ENCODE assay signal across 19 mouse cellular contexts in the genomic region with DNA sequence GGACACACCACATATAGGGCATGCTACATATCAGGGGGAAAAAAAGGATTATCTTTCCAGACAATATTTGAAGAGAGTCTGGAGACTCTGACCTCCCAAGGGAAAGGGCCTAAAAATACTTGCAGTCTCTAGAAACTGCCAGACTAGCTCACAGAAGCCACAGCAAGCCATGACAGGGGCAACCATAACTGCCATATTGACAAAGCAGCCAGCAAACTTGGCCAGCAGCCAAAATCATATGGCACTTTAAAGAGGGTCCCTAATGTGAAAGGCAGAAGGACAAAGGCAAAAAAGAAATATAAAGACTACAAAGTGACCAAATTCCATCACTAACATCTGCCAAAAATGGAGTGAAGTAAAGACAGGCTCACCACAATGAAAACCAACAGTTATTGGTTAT.
DNase-seq lines count a peak whose midpoint lies in the region; ATAC-seq and TF ChIP-seq lines count a peak whose summit lies in the region.
"Had no signal": no experiment of that assay in that cellular context is flagged by ENCODE, and none has a peak within 500 bp of the region (broad histone marks: within the 10 kb centered on the region; RNA-seq: fewer than 3 reads in every experiment).

No protein-coding gene starts in this region.

- no peak overlapping the region for H3K9ac ChIP-seq in forebrain, embryonic 14.5 days (ENCODE audit: low read length)
- H3K9ac ChIP-seq in forebrain, postnatal 0 days = no peak overlapping the region
- H3K9ac ChIP-seq in hindbrain, postnatal 0 days (replicated peaks; ENCODE audit: low read length) = no peak overlapping the region
- H3K9ac ChIP-seq in midbrain, embryonic 14.5 days (replicated peaks; ENCODE audit: low read length) = no peak overlapping the region
- H3K9ac ChIP-seq in midbrain, embryonic 15.5 days = no peak overlapping the region
- H3K9ac ChIP-seq: embryonic facial prominence, embryonic 15.5 days; heart, embryonic 12.5 days; intestine, embryonic 15.5 days had no signal

- no peak for TF ChIP-seq CTCF in forebrain, postnatal 0 days (IDR thresholded peaks at IDR 0.05; ENCODE audit: low read depth)
- TF ChIP-seq CTCF in hindbrain, postnatal 0 days (IDR thresholded peaks at IDR 0.05; ENCODE audit: low read depth) = no peak

- no peaks in the 10 kb centered on the region for H3K9me3 ChIP-seq in forebrain, embryonic 14.5 days (replicated peaks; ENCODE audit: control insufficient read depth, low read length)
- no peaks in the 10 kb centered on the region for H3K9me3 ChIP-seq in forebrain, postnatal 0 days (ENCODE audit: low read length)
- H3K9me3 ChIP-seq in hindbrain, postnatal 0 days (ENCODE audit: low read length) = no peaks in the 10 kb centered on the region
- no peaks in the 10 kb centered on the region for H3K9me3 ChIP-seq in hindbrain, embryonic 10.5 days
- H3K9me3 ChIP-seq in midbrain, embryonic 14.5 days (ENCODE audit: control insufficient read depth, low read length) = no peaks in the 10 kb centered on the region
- no peaks in the 10 kb centered on the region for H3K9me3 ChIP-seq in midbrain, embryonic 15.5 days
- H3K9me3 ChIP-seq: embryonic facial prominence, embryonic 15.5 days; heart, embryonic 12.5 days; intestine, embryonic 15.5 days had no signal

- peak; percentile 35 for DNase-seq in forebrain, embryonic 14.5 days (ENCODE audit: low spot score)
- DNase-seq in forebrain, postnatal 0 days = no peak
- DNase-seq in hindbrain, postnatal 0 days (ENCODE audit: low spot score) = peak; percentile 31
- no peak for DNase-seq in hindbrain, embryonic 10.5 days (ENCODE audit: low spot score)
- DNase-seq in midbrain, embryonic 14.5 days = peak; percentile 14
- DNase-seq in adrenal gland, postnatal 25 days = no peak
- DNase-seq: adrenal gland, adult 2 months; adrenal gland, postnatal 36 days; cerebellum, adult 11-12 months; cerebellum, adult 9-11 months; embryo, embryonic 11 days; gastrocnemius, adult 2 months; gastrocnemius, postnatal 25 days; kidney, adult 18-20 months had no signal

- H3K36me3 ChIP-seq in forebrain, embryonic 14.5 days (ENCODE audit: control insufficient read depth, insufficient read depth, low read length) = no peaks in the 10 kb centered on the region
- H3K36me3 ChIP-seq in forebrain, postnatal 0 days (ENCODE audit: insufficient read depth) = no peaks in the 10 kb centered on the region
- no peaks in the 10 kb centered on the region for H3K36me3 ChIP-seq in hindbrain, postnatal 0 days (ENCODE audit: insufficient read depth, low read length)
- H3K36me3 ChIP-seq in hindbrain, embryonic 10.5 days = no peaks in the 10 kb centered on the region
- H3K36me3 ChIP-seq in midbrain, embryonic 14.5 days (ENCODE audit: control insufficient read depth, insufficient read depth, low read length) = no peaks in the 10 kb centered on the region
- H3K36me3 ChIP-seq in midbrain, embryonic 15.5 days (replicated peaks) = no peaks in the 10 kb centered on the region
- H3K36me3 ChIP-seq: embryonic facial prominence, embryonic 15.5 days; heart, embryonic 12.5 days; intestine, embryonic 15.5 days had no signal

- H3K4me1 ChIP-seq in forebrain, embryonic 14.5 days (ENCODE audit: control insufficient read depth, insufficient read depth, low read length) = peaks cover 14% of the 10 kb centered on the region
- no peaks in the 10 kb centered on the region for H3K4me1 ChIP-seq in forebrain, postnatal 0 days (ENCODE audit: insufficient read depth)
- H3K4me1 ChIP-seq in hindbrain, postnatal 0 days (ENCODE audit: insufficient read depth, low read length) = 0 out of 2 replicates have a peak, but pooled peaks cover 4% of the 10 kb centered on the region
- H3K4me1 ChIP-seq in hindbrain, embryonic 10.5 days (replicated peaks) = no peaks in the 10 kb centered on the region
- H3K4me1 ChIP-seq in midbrain, embryonic 14.5 days (ENCODE audit: control insufficient read depth, insufficient read depth, low read length) = no peaks in the 10 kb centered on the region
- no peaks in the 10 kb centered on the region for H3K4me1 ChIP-seq in midbrain, embryonic 15.5 days
- H3K4me1 ChIP-seq: intestine, embryonic 15.5 days had no signal

- no peak for ATAC-seq in forebrain, embryonic 14.5 days
- no peak for ATAC-seq in forebrain, postnatal 0 days
- no peak for ATAC-seq in hindbrain, postnatal 0 days
- no peak for ATAC-seq in midbrain, embryonic 14.5 days (ENCODE audit: low FRiP score, low TSS enrichment)
- no peak for ATAC-seq in midbrain, embryonic 15.5 days (replicated peaks)
- ATAC-seq: intestine, embryonic 15.5 days had no signal

- peak overlapping the region; percentile 6; the same call in 1 of the 2 replicates for H3K27ac ChIP-seq in forebrain, embryonic 14.5 days (ENCODE audit: low read depth, low read length)
- no peak overlapping the region for H3K27ac ChIP-seq in forebrain, postnatal 0 days (ENCODE audit: low read depth, low read length)
- no peak overlapping the region for H3K27ac ChIP-seq in hindbrain, postnatal 0 days
- H3K27ac ChIP-seq in hindbrain, embryonic 10.5 days = no peak overlapping the region
- H3K27ac ChIP-seq in midbrain, embryonic 14.5 days (replicated peaks; ENCODE audit: low read depth, low read length) = no peak overlapping the region
- no peak overlapping the region for H3K27ac ChIP-seq in midbrain, embryonic 15.5 days
- H3K27ac ChIP-seq: embryonic facial prominence, embryonic 15.5 days; gastrocnemius, adult 2 months; intestine, embryonic 15.5 days had no signal

- H3K4me2 ChIP-seq in forebrain, embryonic 14.5 days (ENCODE audit: low read length) = no peak overlapping the region
- H3K4me2 ChIP-seq in forebrain, postnatal 0 days (ENCODE audit: low read depth) = no peak overlapping the region
- no peak overlapping the region for H3K4me2 ChIP-seq in hindbrain, postnatal 0 days (ENCODE audit: low read depth, low read length)
- no peak overlapping the region for H3K4me2 ChIP-seq in midbrain, embryonic 14.5 days (ENCODE audit: low read length)
- no peak overlapping the region for H3K4me2 ChIP-seq in midbrain, embryonic 15.5 days
- H3K4me2 ChIP-seq: embryonic facial prominence, embryonic 15.5 days; heart, embryonic 12.5 days; intestine, embryonic 15.5 days had no signal

- H3K4me3 ChIP-seq in forebrain, embryonic 14.5 days (ENCODE audit: low read depth, low read length) = no peak overlapping the region
- H3K4me3 ChIP-seq in forebrain, postnatal 0 days (ENCODE audit: low read depth, low read length) = no peak overlapping the region
- no peak overlapping the region for H3K4me3 ChIP-seq in hindbrain, postnatal 0 days (ENCODE audit: low read length)
- H3K4me3 ChIP-seq in hindbrain, embryonic 10.5 days = no peak overlapping the region
- no peak overlapping the region for H3K4me3 ChIP-seq in midbrain, embryonic 14.5 days (replicated peaks; ENCODE audit: low read depth, low read length)
- no peak overlapping the region for H3K4me3 ChIP-seq in midbrain, embryonic 15.5 days
- H3K4me3 ChIP-seq: embryonic facial prominence, embryonic 15.5 days; erythroblast, embryonic 14.5 days; gastrocnemius, adult 2 months; heart, embryonic 12.5 days; intestine, embryonic 15.5 days had no signal

- H3K27me3 ChIP-seq in forebrain, embryonic 14.5 days (replicated peaks; ENCODE audit: control insufficient read depth, insufficient read depth, low read length) = no peaks in the 10 kb centered on the region
- no peaks in the 10 kb centered on the region for H3K27me3 ChIP-seq in forebrain, postnatal 0 days (ENCODE audit: insufficient read depth, low read length)
- H3K27me3 ChIP-seq in hindbrain, postnatal 0 days (ENCODE audit: insufficient read depth, low read length) = no peaks in the 10 kb centered on the region
- H3K27me3 ChIP-seq in hindbrain, embryonic 10.5 days (ENCODE audit: insufficient read depth, poor library complexity, severe bottlenecking) = no peaks in the 10 kb centered on the region
- no peaks in the 10 kb centered on the region for H3K27me3 ChIP-seq in midbrain, embryonic 14.5 days (ENCODE audit: control insufficient read depth, insufficient read depth, low read length)
- H3K27me3 ChIP-seq in midbrain, embryonic 15.5 days (replicated peaks) = no peaks in the 10 kb centered on the region
- H3K27me3 ChIP-seq: embryonic facial prominence, embryonic 15.5 days; heart, embryonic 12.5 days; intestine, embryonic 15.5 days had no signal

Comparison
In these comparisons a context has a peak if more than half of its experiments do, and no peak if none do; other contexts are left out.
1. DNase-seq: peak in forebrain, embryonic 14.5 days (single experiment), hindbrain, postnatal 0 days (single experiment) and midbrain, embryonic 14.5 days (single experiment); none in forebrain, postnatal 0 days (single experiment), hindbrain, embryonic 10.5 days (single experiment) and adrenal gland, postnatal 25 days (single experiment).